Mouse (Mus musculus) layer of hippocampus, adult 9-11 months (tissue): ENCODE data around the gene Ephb2.

Experiments used
- DNase-seq: peaks from one replicate; pipeline ENCODE4 v3.0.0; 2022

Ephb2 gene

DNA sequence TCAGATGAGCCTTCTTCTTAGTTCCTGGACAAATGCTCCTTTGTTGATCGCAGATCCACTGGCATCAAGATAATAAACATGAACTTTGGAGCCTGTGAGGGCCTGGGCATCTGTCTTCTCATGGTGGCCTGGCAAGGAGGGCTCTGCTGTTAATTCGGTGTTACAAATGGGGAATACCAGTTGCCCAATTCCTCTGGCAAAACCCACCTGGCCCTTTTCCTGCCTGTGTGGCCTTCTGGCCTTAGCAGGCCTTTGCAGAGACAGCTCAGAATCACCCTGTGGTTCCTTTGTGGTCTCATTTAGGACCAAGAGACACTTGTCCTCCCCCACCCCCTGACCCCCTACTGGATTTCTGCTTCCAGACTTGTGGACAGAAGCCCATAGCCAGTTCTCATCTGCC, 106.2 kb downstream of the Ephb2 start:
- DNase-seq: no peak

DNA sequence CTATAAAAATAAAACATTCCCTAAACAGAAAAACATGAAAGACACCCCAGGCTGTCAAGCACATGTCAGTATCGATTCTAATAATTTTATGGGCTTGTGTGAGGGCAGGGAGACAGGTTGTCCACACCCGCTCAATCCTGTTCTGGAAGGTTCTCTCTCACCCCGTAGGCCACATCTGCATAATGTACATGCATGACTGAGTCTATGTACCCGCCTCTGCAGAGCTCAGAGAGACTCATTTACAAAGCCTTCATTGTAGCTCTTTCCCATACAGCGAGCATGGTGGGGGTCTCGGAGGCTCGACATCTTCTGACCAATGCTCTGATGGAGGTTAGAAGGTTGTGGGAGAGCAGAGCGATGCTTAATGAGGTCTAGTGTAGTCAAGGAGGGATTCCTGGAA, 108.8 kb downstream of the Ephb2 start:
- DNase-seq: no peak

DNA sequence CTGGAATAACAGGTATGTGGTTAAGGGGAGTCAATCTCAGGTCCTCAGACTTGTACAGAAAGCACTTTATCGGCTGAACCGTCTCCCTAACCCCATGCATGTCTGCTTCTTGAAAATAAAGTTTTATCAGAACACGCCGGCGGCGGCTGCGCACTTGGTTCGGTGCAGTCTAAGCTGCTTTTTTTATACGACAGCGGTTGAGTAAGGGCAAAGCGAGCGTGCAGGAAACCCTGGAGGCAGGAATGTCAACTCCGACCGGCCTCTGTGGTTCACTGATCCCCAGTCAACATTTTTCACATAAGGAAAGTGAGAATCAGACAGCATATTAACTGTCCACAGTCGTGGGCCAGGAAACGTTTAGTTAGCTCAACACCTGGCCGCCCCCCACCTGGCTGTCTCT, 111.1 kb downstream of the Ephb2 start:
- no peak for DNase-seq

DNA sequence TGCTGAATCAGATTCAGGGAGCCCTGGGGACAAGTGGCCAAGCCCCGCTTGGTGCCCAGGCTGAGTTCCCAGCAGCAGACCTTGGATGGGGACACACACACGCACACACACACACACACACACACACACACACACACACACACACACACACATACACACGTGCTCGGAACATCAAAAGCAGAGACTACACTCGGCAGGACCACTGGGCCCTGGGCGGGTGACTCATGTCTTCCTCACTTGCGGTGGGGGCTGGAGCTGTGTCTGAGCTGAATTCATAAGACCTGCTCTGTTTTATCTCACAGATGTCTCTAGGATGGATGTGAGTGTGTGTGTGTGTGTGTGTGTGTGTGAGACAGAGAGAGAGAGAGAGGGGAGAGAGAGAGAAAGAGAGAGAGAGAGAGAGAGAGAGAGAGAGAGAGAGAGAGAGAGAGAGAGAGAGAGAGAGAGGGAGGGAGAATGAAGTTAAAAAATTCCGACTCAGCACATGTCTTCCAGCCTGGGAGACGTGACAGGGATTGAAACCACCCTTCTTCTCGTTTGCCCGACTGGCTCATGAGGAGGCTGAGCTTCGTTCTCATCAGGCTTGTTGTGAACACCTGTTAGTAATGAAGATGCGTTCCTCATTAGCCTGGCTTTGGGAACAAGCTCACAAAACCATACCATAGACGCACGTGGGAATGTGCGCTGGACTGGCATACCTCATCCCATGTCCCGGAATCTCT, 113.3 kb downstream of the Ephb2 start:
- peak; percentile 21 for DNase-seq

DNA sequence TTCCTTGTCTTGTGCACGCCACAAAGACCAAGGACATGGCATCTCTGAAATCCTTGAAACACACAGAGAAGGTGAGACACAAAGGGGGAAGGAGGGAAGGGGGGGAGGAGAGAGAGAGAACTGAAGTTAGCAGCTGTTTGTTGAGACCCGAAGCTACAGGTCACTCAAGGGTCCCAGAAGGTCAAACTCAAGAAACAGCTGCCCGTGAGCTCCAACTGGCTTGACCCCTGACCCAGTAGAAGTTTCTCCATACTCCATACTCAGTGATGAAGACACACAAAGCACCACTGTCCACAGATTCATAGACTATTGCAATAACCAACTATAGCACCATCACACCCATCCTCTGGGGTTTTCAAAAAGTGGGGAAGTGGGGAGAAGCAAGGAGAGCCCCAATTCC, 113.9 kb downstream of the Ephb2 start:
- DNase-seq: no peak

DNA sequence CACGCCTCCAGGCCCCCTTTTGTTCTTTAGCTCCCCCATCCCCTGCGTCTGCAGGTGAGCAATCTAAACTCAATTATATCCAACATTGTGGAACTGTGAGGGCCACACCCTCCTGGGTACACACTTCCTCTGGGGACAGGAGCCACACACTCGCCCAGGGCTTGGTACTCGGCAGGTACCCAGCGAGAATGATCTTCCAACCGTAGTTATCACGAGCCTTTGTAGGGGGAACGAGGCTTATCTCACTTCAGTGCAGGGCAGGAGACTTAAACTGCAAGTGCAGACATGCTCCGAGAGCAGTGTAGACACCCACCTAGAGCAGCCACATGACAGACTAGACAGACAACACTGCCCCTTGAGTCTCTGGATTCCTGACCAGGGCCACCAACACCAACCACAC, 115.8 kb downstream of the Ephb2 start:
- DNase-seq: no peak

DNA sequence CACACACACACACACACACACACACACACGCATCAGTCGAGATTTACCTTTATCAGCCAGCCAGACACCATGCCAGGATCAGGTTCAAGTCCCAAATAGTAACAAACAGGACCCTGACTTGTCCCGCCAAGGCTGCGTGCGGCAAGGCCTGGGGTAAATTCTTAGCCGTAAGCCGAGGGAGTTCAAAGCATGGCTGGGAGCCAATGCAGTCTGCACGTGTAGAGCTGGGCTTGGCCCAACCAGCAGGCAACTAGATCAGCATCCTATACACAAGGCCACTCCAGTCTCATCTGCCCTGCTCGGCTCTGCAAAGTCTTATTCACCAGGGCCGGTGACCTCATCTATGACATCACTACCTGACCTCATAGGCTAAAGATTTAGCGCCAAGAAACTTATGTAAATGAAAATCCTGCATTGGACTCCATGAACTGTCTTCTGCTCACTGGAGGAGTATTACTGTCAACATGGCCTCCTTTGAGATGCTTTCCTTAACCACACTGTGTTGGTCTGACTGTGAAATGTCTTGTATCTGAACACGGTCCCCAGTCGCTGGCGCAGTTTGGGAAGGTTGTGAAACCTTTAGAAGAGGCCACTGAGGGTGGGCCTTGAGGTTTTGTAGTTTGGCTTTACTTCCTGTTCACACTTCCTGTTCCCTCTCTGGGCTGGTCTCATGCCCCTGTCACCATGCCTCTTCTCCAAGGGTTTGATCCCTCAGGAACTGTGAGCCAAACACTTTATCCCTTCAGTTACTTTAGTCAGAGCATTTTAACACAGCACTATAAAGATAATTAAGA, 117.4 kb downstream of the Ephb2 start:
- DNase-seq: no peak

DNA sequence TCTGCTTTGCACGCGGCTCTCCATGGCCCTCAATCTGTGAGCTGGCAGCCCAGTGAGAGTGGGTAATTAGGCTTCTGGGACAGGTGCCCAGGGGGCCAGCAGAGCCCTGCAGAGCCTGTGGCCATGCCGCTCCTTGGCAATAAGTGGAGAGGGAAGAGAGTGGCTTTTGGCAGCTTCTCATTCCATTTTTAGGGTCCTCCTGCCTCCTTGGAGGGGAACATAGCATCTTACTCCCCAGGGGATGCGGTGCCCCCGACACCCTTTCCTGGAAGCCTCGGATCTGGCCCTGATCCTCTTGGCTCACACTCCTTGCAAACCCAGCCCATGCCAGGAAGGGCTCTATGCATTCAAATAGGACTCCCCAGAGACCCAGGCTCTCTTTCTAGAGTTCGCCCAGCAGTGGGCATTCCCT, 119.2 kb downstream of the Ephb2 start:
- DNase-seq: no peak

DNA sequence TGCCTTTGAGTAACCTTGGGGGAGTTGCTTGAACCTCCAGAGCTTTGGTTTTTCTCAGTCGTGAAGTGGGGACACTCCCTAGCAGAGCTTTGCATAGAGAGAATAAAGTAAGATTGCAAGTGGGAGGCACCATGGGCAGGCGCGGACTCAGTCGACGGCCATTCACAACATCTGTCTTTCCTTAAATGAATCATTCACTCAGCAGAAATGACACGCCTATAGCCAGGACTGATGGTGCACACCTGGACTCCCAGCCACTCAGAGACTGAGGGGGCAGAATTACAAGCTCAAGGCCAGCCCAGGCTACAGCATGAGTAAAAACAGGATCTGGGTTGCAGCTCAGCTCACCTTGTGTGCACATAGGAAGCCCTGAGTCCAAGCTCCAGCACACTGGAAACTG, 121.3 kb downstream of the Ephb2 start:
- no peak for DNase-seq

DNA sequence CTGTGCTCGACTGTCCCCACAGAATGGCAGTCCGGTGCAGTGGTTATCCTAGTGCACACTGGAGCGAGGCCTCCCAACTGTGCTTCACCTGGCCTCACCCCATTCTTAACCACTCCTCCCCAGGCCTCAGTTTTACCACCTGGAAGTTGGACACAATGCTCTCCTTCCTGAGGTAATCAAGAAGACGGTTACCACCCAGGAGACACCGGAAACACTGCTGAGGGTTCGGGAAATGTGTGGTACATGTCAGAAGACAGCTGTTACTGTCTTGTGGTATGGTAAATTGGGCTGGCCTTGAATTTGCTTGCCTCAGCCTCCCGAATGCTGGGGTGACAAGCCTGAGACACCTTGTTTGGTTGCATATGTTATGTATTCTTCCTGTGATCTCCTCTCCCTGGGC, 121.9 kb downstream of the Ephb2 start:
- no peak for DNase-seq

DNA sequence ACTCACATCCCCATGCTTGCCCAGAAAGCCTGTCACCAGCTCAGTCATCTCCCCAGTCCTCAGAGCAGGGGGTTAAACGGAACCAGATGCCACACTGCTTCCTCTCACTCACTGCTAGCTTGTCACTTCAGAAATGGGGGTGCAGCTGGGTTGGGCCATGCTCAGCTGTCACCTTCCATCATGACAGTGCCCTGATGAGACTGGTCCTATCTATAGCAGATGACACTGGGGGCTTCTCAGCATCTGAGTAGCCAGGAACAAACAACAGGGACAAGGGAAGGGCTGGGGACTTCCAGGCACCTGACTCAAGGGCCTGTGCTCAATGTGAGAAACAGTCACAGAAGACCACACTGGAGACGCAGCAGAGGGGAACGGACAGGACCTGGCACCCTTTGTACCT, 122.4 kb downstream of the Ephb2 start:
- DNase-seq: no peak

DNA sequence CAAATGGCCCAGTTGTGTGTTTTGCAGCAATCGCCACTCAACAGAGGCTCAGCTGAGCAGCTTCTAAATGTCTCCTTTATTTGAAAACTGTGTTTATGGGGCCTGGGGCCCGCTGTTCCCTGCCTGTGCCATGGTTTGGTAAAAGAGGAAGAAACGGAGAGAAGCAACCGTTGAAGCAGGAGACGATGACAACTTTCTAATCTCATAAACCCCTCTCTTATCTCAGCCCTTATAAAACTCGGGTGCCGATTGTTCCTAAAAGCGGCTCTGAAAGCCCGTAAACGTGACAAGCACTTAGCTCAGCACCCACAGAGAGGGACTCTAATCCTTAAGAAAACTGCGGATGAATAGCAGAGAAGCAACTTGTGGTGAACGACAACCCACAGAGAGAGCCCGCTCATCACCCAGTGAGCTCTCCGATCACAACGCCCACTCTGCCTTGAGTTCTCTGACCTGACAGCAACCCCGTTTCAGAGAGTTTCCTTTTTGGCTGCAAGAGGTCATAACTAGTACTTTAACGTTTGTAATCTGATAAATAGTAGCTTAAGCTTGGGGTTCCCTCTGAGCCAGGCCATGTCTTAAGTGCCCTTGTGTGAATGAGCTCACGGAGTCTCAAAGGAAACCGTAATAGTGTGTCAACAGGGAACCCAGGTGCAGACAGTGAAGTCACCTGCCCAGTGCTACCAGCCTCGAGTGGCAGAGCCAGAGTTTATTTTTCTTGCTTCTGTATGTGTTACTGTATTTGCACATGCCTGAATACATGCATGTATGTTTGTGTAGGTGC, 123.6 kb downstream of the Ephb2 start:
- no peak for DNase-seq

DNA sequence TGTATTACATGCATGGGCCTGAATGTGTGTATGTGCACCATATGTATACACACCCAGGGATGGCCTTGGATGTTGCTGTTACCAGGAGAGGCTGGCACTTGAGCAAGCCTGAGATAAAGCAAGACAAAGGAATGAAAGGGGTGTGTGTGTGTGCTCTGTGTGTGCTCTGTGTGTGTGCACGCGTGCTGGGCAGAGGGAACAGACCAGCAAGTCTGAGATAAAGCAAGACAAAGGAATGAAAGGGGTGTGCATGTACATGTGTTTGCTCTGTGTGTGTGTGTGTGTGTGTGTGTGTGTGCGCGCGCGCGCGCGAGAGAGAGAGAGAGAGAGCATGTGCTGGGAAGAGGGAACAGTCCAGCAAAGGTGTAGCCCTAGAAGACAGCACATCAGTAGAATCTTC, 125.4 kb downstream of the Ephb2 start:
- no peak for DNase-seq

DNA sequence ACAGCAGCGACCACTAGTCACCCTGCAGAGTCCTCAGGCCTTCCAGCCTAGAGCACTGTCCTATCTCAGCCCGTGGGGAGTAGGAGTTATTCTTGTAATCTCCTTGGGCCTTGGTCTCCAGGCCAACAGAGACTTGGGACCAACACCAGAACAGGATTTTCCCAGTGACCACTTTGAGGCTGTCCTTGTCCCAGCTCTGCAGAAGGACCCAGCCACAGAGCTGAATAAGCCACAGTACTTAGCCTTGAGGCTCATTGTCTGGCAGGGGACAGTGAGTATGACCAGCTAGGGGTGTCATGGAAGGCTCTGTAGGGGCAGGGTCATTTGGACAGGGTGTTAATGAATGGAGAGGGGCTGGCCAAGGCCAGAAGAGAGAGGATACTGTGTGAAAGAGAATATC, 126.8 kb downstream of the Ephb2 start:
- no peak for DNase-seq

DNA sequence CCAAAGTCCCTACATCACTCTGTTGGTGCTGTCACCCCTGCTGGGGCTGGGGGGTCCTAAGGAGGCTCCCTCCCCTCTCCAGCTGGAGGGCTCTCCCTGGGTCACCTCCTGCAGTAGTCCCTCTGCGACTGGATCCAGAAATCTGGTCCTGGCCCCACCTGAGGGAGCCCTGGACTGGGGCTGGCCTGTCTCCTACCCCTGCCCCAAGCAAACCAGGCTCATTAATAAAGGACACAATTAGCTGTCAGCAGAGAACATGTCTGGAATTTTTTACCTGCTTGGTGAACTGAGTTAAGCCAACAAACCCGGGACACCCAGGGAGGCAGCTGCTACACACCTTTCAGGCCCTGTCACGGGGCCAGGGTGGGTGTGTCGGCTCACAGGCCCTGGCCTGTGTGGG, 129.1 kb downstream of the Ephb2 start:
- no peak for DNase-seq

DNA sequence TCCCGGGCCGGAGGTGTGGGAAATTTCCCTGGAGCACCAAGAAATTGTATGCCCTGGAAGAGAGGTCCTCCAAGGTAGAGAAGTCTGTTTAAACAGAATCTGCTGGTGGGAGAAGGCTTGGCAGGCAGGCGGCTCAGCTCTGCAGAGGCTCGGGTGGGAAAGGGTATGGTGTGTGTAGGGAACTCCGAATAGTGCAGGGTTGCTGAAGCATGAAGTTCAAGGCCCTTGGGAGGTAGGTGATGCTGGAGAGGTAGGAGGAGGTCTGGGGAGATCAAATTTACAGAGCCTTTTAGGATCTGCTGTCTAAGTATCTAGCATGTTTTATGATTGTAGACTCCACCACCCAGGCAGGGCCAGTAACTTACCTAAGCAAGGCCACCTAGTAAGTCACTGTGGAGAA, 130.7 kb downstream of the Ephb2 start:
- DNase-seq: no peak

DNA sequence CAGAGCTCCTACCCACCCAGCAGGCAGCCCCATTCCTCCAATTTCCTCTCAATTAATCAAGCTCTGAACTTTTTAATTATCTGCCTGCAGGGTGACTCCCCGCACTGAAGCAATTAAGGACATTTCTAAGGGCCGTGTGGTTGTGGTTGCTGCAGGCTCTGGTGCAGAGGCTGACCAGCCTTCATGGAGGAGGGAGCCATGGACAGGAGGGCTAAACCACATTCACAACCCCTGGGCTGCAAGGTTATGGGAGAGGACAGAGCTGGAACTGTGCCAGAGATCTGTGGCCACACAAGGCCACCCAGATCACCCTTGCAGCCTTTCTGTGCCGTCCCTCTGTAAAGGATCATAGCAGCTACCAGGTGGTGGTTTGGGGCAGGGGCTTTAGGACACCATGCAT, 131.2 kb downstream of the Ephb2 start:
- no peak for DNase-seq

DNA sequence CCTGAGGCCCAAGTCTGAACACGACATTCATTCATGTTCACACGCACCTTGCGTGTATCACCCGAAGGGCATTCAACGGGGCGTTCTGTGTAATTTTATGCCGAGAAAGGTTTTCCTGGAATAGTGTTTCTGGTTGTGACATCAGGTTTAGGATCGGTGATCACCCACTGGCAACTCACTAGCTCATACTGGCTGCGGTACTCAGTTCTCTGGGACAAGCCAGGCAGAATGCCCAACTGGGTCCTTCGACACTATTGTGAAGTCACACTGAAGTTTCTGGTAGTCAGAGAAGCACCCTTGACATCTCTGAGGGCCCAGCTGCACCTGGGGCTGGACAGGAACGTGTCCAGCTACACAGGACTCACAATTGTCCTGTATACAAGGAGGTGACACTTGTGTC, 132.4 kb downstream of the Ephb2 start:
- no peak for DNase-seq

DNA sequence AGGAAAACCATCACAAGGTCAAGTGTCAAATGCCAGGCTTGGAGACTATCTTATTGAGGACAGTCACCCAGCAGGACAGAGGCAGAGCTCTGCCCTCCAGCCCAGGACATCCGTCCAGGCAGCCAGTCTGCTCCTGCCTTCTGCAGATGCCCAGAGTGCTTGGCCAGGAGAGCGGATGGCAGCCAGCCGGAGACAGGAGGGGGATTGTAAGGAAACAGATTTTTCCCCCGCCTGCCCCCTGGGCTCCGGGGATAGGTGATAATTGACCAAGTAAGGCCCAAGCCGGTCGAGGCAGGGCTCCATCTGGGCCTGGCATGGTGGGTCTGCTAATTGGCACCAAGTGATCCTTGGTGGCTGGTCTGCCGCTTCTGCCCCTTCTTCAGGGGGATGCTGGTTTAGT, 133.3 kb downstream of the Ephb2 start:
- no peak for DNase-seq

DNA sequence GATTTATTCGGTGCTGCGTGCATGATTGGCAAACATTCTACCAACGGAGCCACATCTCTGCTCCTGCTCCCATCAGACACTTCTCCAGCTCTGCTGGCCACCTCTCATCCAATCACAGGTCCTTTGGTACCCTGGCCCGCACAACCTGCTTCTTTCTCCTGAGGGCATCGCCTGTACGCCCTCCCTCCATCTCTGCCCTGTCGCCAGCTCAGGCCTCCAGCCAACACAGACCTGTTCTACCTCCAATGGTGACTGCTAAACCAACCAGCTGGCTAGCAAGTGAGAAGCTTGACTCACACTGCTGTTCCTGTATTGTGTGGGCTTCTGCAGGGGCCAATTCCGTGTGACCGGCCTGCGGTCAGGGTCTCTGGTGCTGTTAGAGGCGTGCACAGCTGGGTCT, 134.6 kb downstream of the Ephb2 start:
- no peak for DNase-seq

DNA sequence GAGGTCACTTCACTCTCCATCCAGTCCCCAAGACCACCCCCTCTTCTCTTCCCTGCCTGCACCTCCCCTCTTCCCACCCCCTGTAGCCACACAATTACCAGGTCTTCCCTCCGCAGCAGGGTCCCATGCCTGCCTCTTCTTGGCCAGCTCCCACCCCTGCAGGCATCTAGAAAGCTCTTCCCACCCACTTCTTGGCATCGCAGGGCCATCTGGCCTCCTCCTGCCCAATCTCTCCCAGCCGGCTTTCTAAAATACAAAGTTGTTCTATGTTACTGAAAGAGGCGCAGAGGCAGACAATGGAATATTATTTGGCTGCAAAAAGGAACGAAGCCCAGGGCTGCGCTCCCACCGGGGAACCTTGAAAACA, 136.7 kb downstream of the Ephb2 start:
- no peak for DNase-seq

DNA sequence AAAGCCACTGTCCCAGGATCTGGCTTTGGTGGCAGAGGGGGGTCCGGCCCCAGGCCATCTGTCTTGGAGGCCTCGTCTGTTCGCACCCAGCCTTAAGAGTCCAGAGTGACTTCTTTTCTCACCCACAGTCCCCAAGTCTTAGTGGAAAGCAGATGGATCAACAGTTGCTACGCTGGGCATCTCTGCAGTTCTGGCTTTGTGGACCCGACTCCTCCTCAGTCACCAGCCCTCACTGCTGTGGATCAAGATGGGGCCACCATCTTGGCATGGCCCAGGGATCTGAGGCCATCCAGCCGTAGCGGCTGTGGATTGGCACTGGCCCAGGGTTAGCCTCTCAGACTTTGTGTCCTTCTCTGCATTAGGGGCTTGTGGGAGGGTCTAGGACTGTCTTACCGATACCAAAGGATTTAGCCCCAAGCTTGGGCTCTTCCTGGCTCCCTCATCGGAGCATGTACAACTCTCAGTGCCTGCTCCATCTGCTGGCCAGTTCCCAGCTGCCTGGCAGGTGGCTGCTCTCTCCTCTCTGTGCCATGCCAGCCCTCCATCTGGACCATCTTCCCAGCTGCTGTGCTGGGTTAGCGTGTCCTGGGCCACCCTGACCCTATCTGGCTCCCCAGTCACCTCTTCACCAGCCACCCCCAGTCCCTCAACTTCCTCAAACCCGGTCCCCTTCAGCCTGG, 137.2 kb downstream of the Ephb2 start:
- DNase-seq: no peak

DNA sequence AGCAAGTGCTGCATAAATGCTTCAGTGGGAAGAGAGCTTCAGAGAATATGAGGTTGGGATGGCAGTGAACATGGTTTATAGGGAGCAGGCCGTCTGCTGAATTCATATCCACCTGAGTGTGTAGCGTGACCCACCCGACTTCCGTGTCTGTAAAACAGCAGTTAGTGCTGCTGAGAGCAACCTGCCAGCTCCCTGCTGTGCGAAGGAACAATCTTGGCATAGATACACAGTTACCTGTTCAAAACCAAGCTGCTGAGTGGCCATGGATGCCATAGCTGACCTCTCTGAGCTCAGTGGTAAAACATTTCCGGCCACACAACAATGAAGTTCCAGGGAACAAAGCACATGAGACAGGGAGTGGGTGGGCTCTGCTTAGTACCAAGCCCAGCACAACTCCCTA, 138.5 kb downstream of the Ephb2 start:
- no peak for DNase-seq
